ENCODE assay signal across 8 mouse cellular contexts in the genomic region with DNA sequence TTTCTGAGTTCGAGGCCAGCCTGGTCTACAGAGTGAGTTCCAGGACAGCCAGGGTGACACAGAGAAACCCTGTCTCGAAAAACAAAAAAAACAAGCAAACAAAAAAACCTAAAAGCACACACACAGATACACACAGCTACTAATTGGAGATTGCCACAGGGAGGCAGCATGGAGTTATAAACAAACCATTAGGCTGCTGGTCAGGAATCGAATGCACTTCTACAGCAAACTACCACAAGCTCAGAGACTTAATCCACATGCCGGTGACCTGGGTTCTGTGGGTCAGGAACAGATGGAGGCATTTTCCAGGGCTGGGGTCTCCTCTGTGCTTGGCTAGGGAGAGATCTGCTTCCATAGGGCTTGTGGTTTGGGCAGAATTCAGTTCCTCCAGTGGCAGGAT. TPM values are rescaled to one million over a fixed set of nuclear protein-coding genes. Genes with fewer than 3 reads are reported as not detected.
DNase-seq lines count a peak whose midpoint lies in the region; ATAC-seq lines count a peak whose summit lies in the region.

No protein-coding gene starts in this region.

- no peak for ATAC-seq in inflammation-experienced regulatory T-cells, adult 6 months

- DNase-seq in adrenal gland, adult 2 months = peak; percentile 44
- DNase-seq in adrenal gland, postnatal 25 days = no peak
- peak; percentile 69 for DNase-seq in layer of hippocampus, adult 11-12 months (ENCODE audit: low spot score)
- no peak for DNase-seq in layer of hippocampus, postnatal 36 days
- DNase-seq in brain, adult 2 months (ENCODE audit: low read depth, low spot score) = peak; percentile 77
- DNase-seq in layer of hippocampus, postnatal 14 days (ENCODE audit: low spot score in 2 of 2) = peak; percentile 31 to 65
- no peak for DNase-seq in spleen, adult 18-20 months

RNA-seq across cellular contexts. Expression of a gene that starts 17.6 kb away (rescaled TPM):
- 10 to 100 TPM; 33.6 to 39.5 TPM for total RNA-seq in adrenal gland, adult 2 months (2021)
- polyA plus RNA-seq in adrenal gland, adult 2 months (2012; rRNA removed) = 18.9 and 23.0 TPM in 2 replicates
- 41.2 and 47.5 TPM in 2 replicates for total RNA-seq in adrenal gland, postnatal 25 days (2021)
- 10 to 100 TPM; 86.8 to 97.9 TPM for total RNA-seq in layer of hippocampus, postnatal 36 days (2021)
- 100 to 1,000 TPM; 112 TPM for total RNA-seq in layer of hippocampus, postnatal 14 days (2021)
- 10 to 100 TPM in 1 of 3 experiments, 1 to 10 TPM in 2; 2.8 to 14.9 (median 10.0) TPM for polyA plus RNA-seq in inflammation-experienced regulatory T-cells, adult 6 months (2017; shearing (Covaris generic))

Comparison
In these comparisons a context has a peak if more than half of its experiments do, and no peak if none do; other contexts are left out.
1. DNase-seq: peak in adrenal gland, adult 2 months (single experiment), layer of hippocampus, adult 11-12 months (single experiment), brain, adult 2 months (single experiment) and layer of hippocampus, postnatal 14 days (2 of 2); none in adrenal gland, postnatal 25 days (single experiment), layer of hippocampus, postnatal 36 days (0 of 2) and spleen, adult 18-20 months (0 of 2).